Mouse (Mus musculus) embryonic facial prominence, embryonic 14.5 days (tissue): Measurements from ENCODE around the gene Tmem217. TPM values are rescaled to one million over a fixed set of nuclear protein-coding genes. Genes with fewer than 3 reads are reported as not detected.
A peak's percentile ranks its signal among the peaks of the same experiment; 100 is the strongest.

ENCODE experiments used
- ATAC-seq: fragments of 200-750 bp; cut with Nextera tagmentation; 2 replicates; pipeline ENCODE4 v1.8.0; 2017; ENCODE audit warnings: low read depth, moderate number of reproducible peaks, moderate TSS enrichment
- DNase-seq: peaks from one replicate; pipeline ENCODE4 v3.0.0-alpha.2; 2015; ENCODE audit warnings: low spot score
- H3K27ac ChIP-seq: fragments of 300-500 bp; sonication (generic); replicated peaks from 2 replicates; pipeline ENCODE4 v1.5.1; 2014; ENCODE audit warnings: low read depth, mild to moderate bottlenecking, low read length, moderate library complexity
- H3K27me3 ChIP-seq: fragments of 300-500 bp; sonication (generic); replicated peaks from 2 replicates; pipeline ENCODE4 v1.6.1; 2014; ENCODE audit warnings: low read length; ENCODE audit not compliant: control insufficient read depth, insufficient read depth
- H3K36me3 ChIP-seq: fragments of 300-500 bp; sonication (generic); 2 replicates; pipeline ENCODE4 v1.6.1; 2014; ENCODE audit warnings: low read length, mixed read lengths; ENCODE audit not compliant: control insufficient read depth, insufficient read depth
- H3K4me1 ChIP-seq: fragments of 300-500 bp; sonication (generic); 2 replicates; pipeline ENCODE4 v1.6.1; 2014; ENCODE audit warnings: antibody characterized with exemption, low read length; ENCODE audit not compliant: control insufficient read depth, insufficient read depth
- H3K4me2 ChIP-seq: fragments of 300-500 bp; sonication (generic); 2 replicates; pipeline ENCODE4 v1.6.1; 2014; ENCODE audit warnings: low read depth, mild to moderate bottlenecking, low read length, moderate library complexity, mixed read lengths
- H3K4me3 ChIP-seq: fragments of 300-500 bp; sonication (generic); 2 replicates; pipeline ENCODE4 v1.5.1; 2014; ENCODE audit warnings: low read depth, mild to moderate bottlenecking, low read length
- H3K9ac ChIP-seq: fragments of 300-500 bp; sonication (generic); 2 replicates; pipeline ENCODE4 v1.6.1; 2014; ENCODE audit warnings: low read depth, mild to moderate bottlenecking, low read length, moderate library complexity, mixed read lengths
- H3K9me3 ChIP-seq: fragments of 300-500 bp; sonication (generic); 2 replicates; pipeline ENCODE4 v1.6.1; 2016; ENCODE audit warnings: low read length; ENCODE audit not compliant: control insufficient read depth
- WGBS: fragments of 180-500 bp; shearing (Covaris S2); extraction: QIAGEN DNeasy Blood & Tissue Kit; methylation state at CpG from one replicate; pipeline ENCODE4 v1.1.7; 2014; 5-methylcytosine and 5-hydroxymethylcytosine counted together
- polyA plus RNA-seq: library from polyadenylated mRNA; unstranded; fragments of >200 nt; fragmentation: Nextera tagmentation; extraction: Ambion mirVana; gene quantifications from 2 replicates; pipeline ENCODE4 v1.2.1, GENCODE M21; 2014

Gene Tmem217
- polyA plus RNA-seq, 1 experiment from 2014 or later = 0.18 TPM

GRCm38 (mm10) chr17:29491591-29492268 is 60.5 kb downstream of the Tmem217 start:
- ATAC-seq = no peak
- 0% methylated on average over 40 of the region's 48 CpGs for WGBS
- peak overlapping the region; percentile 91 for H3K27ac ChIP-seq
- H3K36me3 ChIP-seq = peaks cover 15% of the 10 kb centered on the region
- H3K9ac ChIP-seq = peak overlapping the region; percentile 93
- peak; percentile 44 for DNase-seq
- H3K9me3 ChIP-seq = no peaks in the 10 kb centered on the region
- H3K4me1 ChIP-seq = peaks cover 11% of the 10 kb centered on the region
- H3K27me3 ChIP-seq = no peaks in the 10 kb centered on the region
- peak overlapping the region; percentile 96 for H3K4me3 ChIP-seq
- H3K4me2 ChIP-seq = peak overlapping the region; percentile 92

GRCm38 (mm10) chr17:29490713-29491581 is 61.2 kb downstream of the Tmem217 start, which contains the start of gene Pim1:
TSS of gene Pim1 (plus strand) at chr17:29490753.
- Histone ChIP-seq H3K9ac (peak within 1 kb of the TSS; percentile 93), H3K36me3 (peaks cover 15% of the 10 kb centered on the region), H3K27ac (peak within 1 kb of the TSS; percentile 96), H3K4me1 (peaks cover 11% of the 10 kb centered on the region), H3K4me2 (peak within 1 kb of the TSS; percentile 97), H3K4me3 (peak within 1 kb of the TSS; percentile 96), H3K9me3 (no peaks in the 10 kb centered on the region), H3K27me3 (no peaks in the 10 kb centered on the region)
- ATAC-seq (peak; percentile 41), DNase-seq (peak; percentile 53)
- 0% methylated on average over 29 of the region's 99 CpGs for WGBS

DNA sequence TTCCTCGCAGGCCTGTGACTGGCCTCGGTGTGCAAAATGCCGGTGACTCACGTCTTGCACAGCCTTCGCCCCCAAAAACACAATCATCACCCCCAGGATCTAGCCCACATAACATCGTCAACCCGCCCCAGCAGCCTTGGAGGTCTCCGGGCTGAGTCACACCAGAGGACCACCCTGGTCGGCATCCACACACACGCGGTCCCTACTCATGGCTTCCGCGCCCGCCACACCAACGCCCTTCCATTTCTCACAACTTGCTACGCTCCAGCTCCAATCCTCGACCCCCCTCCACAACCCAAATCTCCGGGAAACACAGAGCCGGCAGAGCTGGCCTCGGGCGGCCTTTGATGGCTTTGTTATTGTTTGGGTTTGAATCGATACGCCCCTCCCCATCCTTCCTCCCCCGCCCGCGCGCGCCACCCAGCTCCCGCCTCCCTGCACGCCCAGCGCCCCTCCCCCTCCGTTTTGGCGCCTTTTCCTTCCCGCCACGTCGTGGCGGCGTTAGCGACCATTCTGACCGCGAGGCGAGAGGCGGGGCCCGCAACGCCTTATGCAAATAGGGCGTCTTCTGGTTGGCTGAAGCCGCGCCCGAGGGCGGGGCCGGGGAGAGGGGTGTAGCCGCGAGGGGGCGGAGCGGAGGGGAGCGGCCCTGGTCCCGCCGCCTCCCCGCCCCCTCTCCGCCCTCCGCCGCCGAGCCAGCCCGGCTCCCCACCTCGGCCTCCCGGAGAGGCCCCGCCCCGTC is 62.0 kb downstream of the Tmem217 start:
- H3K27me3 ChIP-seq = no peaks in the 10 kb centered on the region
- peak overlapping the region; percentile 96 for H3K27ac ChIP-seq
- DNase-seq = peak; percentile 100
- peaks cover 15% of the 10 kb centered on the region for H3K36me3 ChIP-seq
- peak overlapping the region; percentile 97 for H3K4me2 ChIP-seq
- H3K9ac ChIP-seq = peak overlapping the region; percentile 93
- H3K9me3 ChIP-seq = no peaks in the 10 kb centered on the region
- peak overlapping the region; percentile 96 for H3K4me3 ChIP-seq
- H3K4me1 ChIP-seq = peaks cover 11% of the 10 kb centered on the region
- peak; percentile 91 for ATAC-seq
- under 1% methylated on average over 44 of the region's 68 CpGs for WGBS

DNA sequence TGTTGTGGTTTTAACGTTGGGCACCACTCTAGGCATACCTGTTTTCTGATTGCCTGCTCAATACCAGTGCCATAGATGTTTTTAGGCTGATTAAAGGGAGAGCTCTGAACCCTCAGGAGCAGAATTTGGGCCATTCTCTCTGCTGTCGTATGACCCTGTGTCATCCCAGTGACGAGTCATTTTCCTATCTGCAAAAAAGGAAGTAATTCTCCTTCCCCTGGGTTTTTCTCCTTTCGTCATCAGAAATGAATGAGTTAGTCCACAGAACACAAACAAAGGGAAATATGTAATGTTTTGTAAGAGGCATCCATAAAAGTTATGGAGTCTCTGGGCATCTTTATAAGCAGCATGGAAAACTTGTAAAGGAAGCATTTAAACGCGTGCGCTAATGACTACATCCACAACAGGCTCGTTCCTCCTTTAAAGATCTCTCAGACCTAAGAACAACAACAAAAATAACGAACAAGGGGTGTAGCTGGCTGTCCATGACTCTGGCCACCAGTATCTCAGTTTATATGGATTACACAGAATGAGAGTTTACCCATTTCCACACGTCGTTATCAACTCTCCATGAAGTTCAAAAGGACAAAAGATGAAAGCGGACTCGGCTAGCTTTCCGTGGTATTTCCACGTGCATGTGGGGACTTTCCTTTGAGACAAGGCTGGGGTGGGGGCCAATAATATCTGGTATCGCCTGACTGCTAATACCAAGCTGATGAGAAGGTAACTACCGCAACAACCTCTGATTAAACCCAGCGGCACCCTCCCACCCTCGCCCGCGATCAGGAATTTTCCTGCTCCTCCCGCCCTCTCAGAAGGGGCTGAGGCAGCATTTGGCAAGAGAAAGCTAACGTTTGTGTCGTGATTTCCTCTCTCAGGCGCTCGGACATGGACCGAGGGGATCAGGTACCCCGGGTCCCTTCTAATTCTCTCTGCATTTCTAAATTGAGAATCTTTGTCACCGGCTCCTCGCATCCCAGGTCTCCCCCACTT is 62.9 kb downstream of the Tmem217 start:
- 6% methylated on average over 29 of the region's 30 CpGs for WGBS
- peak overlapping the region; percentile 83 for H3K9ac ChIP-seq
- H3K4me2 ChIP-seq = peak overlapping the region; percentile 97
- peak overlapping the region; percentile 96 for H3K4me3 ChIP-seq
- no peaks in the 10 kb centered on the region for H3K9me3 ChIP-seq
- peaks cover 11% of the 10 kb centered on the region for H3K4me1 ChIP-seq
- H3K27ac ChIP-seq = peak overlapping the region; percentile 96
- H3K27me3 ChIP-seq = no peaks in the 10 kb centered on the region
- ATAC-seq (no peak), DNase-seq (peak; percentile 70)
- H3K36me3 ChIP-seq = peaks cover 8% of the 10 kb centered on the region

- Histone ChIP-seq H3K9ac (no peak overlapping the region), H3K4me2 (peak overlapping the region; percentile 97; the same call in 1 of the 2 replicates), H3K4me3 (no peak overlapping the region), H3K4me1 (peaks cover 11% of the 10 kb centered on the region), H3K27me3 (no peaks in the 10 kb centered on the region), H3K9me3 (no peaks in the 10 kb centered on the region), H3K27ac (no peak overlapping the region; the same call in 1 of the 2 replicates), H3K36me3 (no peaks in the 10 kb centered on the region)
- WGBS = 78% methylated on average over 8 of the region's 8 CpGs
- ATAC-seq = no peak
- no peak for DNase-seq
These were observed 63.8 kb downstream of the Tmem217 start for GRCm38 (mm10) chr17:29488257-29488977.

- Histone ChIP-seq H3K27ac (no peak overlapping the region), H3K4me2 (no peak overlapping the region), H3K27me3 (no peaks in the 10 kb centered on the region), H3K36me3 (no peaks in the 10 kb centered on the region), H3K9ac (no peak overlapping the region), H3K4me1 (peaks cover 6% of the 10 kb centered on the region; the same call in 1 of the 2 replicates), H3K9me3 (no peaks in the 10 kb centered on the region), H3K4me3 (no peak overlapping the region)
- WGBS = 67% methylated on average over 3 of the region's 3 CpGs
- no peak for DNase-seq
- ATAC-seq = no peak
These were observed 66.6 kb downstream of the Tmem217 start for GRCm38 (mm10) chr17:29485336-29486233.

DNA sequence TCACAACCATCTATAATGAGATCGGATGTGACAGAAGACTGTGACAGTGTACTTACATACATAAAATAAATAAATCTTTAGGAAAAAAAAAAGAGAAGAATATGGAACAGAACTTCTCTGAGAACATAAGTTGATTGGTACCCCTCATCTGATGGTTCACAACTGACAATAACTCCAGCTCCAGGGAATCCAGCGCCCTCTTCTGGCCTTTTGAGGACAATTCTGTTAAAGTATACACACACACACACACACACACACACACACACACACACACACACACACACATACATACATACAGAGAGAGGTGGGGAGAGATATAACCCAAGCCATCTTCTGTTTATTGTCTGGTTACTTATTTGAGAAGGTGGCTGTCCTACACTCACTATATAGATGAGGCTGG is 67.8 kb downstream of the Tmem217 start:
- no peak for ATAC-seq
- DNase-seq = no peak
- WGBS = 84% methylated on average over 2 of the region's 2 CpGs
- no peak overlapping the region for H3K4me3 ChIP-seq
- H3K4me1 ChIP-seq = peaks cover 6% of the 10 kb centered on the region; the same call in 1 of the 2 replicates
- H3K27me3 ChIP-seq = no peaks in the 10 kb centered on the region
- H3K4me2 ChIP-seq = no peak overlapping the region
- H3K36me3 ChIP-seq = no peaks in the 10 kb centered on the region
- H3K9me3 ChIP-seq = no peaks in the 10 kb centered on the region
- H3K9ac ChIP-seq = no peak overlapping the region
- H3K27ac ChIP-seq = no peak overlapping the region
